Mouse (Mus musculus): ENCODE measurements at regions not wholly inside any gene's neighbourhood (a gene's known extent, or its start where the extent isn't known, plus 50 kb on each side); places are given as distances from the start of the nearest gene placed in this dataset.

DNA sequence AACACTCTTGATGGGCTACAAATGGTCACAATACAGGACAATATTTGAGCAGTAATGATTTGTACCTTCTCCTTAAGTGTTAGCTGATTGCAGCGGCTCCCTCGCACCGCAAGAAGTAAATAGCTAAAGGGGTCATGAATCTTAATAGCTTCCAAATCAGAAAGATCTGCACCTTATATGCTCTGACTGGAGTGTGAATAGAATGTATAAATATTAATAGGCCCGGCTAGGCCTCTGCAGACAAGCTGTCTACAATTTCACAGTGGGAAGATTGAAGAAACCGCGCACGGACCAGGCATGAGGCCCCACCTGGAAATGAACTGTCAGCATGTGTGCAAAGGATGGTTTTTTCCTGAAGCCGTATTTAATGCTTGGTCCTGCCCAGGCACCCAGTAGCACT, 333.0 kb downstream of the Atp23 start:
- H3K27me3 ChIP-seq (ENCODE audit: low read depth, poor library complexity, severe bottlenecking), result no peaks in the 10 kb centered on the region
- no peak overlapping the region for H3K4me3 ChIP-seq
- no peaks in the 10 kb centered on the region for H3K4me1 ChIP-seq
- WGBS, result 86% methylated on average over 8 of the region's 8 CpGs
- no peaks in the 10 kb centered on the region for H3K9me3 ChIP-seq (replicated peaks)
- no peak overlapping the region for H3K27ac ChIP-seq (replicated peaks)
- no peaks in the 10 kb centered on the region for H3K36me3 ChIP-seq
- no peak for DNase-seq (ENCODE audit: low spot score)

DNA sequence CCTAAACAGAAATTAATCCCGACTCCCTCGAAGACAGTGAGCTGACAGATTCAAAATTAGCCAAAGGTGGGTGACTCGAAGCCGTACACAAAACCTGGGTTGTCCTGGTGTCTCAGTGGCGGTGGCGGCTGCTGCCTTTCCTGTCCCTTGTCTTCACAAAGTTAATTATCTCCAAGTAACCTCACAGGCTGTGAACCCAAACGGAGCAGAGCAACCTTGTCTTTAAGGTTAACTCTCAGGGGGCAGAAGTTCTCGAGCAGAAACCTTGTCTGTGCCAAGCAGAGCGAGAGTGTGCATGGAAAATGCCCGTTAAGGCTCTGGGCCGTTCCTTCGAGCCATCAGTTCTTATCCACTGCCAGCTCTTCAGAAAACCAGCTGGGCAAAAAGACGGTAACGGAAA, 335.8 kb downstream of the Atp23 start:
- Histone ChIP-seq H3K27me3 (ENCODE audit: low read depth, poor library complexity, severe bottlenecking) (no peaks in the 10 kb centered on the region), H3K9me3 (replicated peaks) (no peaks in the 10 kb centered on the region), H3K4me3 (no peak overlapping the region), H3K4me1 (no peaks in the 10 kb centered on the region), H3K27ac (replicated peaks) (no peak overlapping the region), H3K36me3 (no peaks in the 10 kb centered on the region)
- 88% methylated on average over 14 of the region's 14 CpGs for WGBS
- no peak for DNase-seq (ENCODE audit: low spot score)

DNA sequence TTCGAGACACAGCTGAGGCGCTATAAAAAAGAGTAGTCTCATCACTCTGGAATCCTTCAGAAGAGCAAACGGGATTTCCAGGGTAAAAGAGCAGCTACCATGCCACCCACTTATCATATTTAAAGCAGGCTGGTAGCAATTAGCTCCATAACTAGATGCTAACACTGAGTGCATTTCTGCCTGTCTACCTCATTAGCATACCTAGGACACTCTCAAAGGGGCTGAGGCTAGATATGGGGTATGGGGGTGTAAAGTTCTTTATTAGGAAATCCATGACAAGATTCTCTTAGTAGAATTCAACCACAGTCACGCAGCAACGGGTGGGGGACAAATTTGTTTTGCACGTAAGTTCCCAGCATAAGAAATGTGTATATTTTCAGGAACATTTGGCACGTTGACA, 346.1 kb downstream of the Atp23 start:
- H3K36me3 ChIP-seq, result no peaks in the 10 kb centered on the region
- H3K9me3 ChIP-seq (replicated peaks), result no peaks in the 10 kb centered on the region
- WGBS, result 94% methylated on average over 7 of the region's 7 CpGs
- no peak overlapping the region for H3K4me3 ChIP-seq
- H3K27me3 ChIP-seq (ENCODE audit: low read depth, poor library complexity, severe bottlenecking), result no peaks in the 10 kb centered on the region
- no peaks in the 10 kb centered on the region for H3K4me1 ChIP-seq
- DNase-seq (ENCODE audit: low spot score), result no peak
- no peak overlapping the region for H3K27ac ChIP-seq (replicated peaks)

DNA sequence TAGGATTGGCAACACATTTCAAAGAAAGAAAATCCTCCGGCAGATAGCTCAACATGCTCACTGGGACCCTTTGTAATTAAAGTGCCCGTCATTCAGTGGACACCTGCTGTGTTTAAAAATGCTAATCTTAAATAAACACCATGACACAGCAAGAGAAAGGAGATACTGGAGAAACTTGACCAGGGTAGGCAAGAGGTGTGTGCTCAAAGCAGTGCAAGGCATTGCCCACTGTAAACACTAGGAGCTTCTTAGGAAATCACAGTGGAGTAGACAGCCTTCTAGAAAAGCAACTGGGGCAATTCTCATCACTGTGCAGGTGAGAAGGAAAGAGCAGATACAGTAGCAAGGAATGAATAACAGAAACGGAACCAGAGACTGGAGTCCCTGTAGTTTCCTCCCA, 369.2 kb downstream of the Atp23 start:
- peaks cover 11% of the 10 kb centered on the region for H3K4me1 ChIP-seq
- no peak for DNase-seq (ENCODE audit: low spot score)
- H3K4me3 ChIP-seq, result no peak overlapping the region
- no peaks in the 10 kb centered on the region for H3K27me3 ChIP-seq (ENCODE audit: low read depth, poor library complexity, severe bottlenecking)
- H3K36me3 ChIP-seq, result no peaks in the 10 kb centered on the region
- H3K9me3 ChIP-seq (replicated peaks), result no peaks in the 10 kb centered on the region
- no peak overlapping the region for H3K27ac ChIP-seq (replicated peaks)
- WGBS, result 40% methylated on average over 3 of the region's 3 CpGs

DNA sequence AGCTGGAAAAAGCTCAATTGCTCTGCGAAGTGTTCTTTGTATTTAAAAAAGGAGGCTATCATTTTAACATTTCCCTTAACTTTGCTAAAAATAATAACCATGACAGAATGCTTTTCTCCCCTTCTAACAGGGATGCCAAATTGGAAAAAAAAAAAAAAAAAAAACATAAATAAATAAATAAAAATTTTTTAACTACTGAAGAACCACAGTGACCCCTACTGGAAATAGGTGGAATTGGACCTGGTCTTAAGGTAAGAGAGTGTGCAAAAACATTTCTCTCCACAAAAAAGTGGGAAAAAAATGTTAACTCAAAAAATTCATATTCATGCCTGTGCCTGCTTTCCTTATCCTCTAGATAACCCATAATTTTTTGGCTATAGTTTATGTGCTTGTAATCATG, 369.8 kb downstream of the Atp23 start:
- H3K27me3 ChIP-seq (ENCODE audit: low read depth, poor library complexity, severe bottlenecking), result no peaks in the 10 kb centered on the region
- WGBS, result 87% methylated on average over 1 of the region's 1 CpGs
- DNase-seq (ENCODE audit: low spot score), result no peak

DNA sequence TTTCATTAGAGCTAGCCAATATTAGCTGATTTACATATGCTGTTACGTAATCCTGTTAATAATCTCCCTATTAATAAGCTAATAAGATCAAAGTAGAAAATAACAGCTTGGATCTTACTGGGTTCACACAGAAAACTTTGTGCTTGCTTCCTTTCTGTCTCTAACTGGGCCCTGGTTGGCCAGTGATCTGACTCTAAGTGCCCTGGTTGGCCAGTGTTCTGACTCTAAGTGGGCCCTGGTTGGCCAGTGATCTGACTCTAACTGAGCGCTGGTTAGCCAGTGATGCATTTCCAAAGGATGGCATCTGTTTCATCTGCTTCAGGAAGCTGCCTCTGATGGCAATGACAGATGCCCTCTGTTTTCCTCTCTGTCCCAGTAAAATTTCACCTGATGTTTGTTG, 372.4 kb downstream of the Atp23 start:
- no peak for DNase-seq (ENCODE audit: low spot score)
- 92% methylated on average over 2 of the region's 2 CpGs for WGBS
- no peaks in the 10 kb centered on the region for H3K27me3 ChIP-seq (ENCODE audit: low read depth, poor library complexity, severe bottlenecking)
- H3K36me3 ChIP-seq, result no peaks in the 10 kb centered on the region
- H3K9me3 ChIP-seq (replicated peaks), result no peaks in the 10 kb centered on the region
- no peak overlapping the region for H3K27ac ChIP-seq (replicated peaks)
- H3K4me3 ChIP-seq, result no peak overlapping the region
- H3K4me1 ChIP-seq, result peaks cover 21% of the 10 kb centered on the region

More for the DNA sequence above, 369.8 kb downstream of the Atp23 start:
- Histone ChIP-seq H3K4me3 (no peak overlapping the region), H3K27ac (replicated peaks) (no peak overlapping the region), H3K36me3 (no peaks in the 10 kb centered on the region), H3K4me1 (peaks cover 13% of the 10 kb centered on the region), H3K9me3 (replicated peaks) (no peaks in the 10 kb centered on the region)

DNA sequence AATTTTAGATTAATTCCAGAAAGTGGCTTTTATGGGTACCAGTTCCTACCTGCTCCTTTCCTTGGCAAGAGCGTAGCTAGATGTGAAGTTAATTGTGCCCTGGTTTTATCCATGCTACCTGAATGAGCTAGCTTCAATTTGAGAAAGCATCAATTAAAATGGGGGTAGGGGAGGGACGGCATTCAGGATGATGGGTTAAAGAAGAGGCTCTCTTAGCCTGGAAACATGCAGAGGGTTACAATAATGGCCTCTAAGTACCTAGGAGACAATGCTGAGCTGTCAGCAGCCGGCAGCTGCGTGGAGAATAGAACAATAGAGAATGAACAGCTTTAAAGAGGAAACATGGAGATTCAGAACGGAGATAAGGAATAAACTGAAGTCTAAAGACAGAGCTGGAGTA, 375.0 kb downstream of the Atp23 start:
- WGBS, result 23% methylated on average over 5 of the region's 5 CpGs
- Histone ChIP-seq H3K4me3 (no peak overlapping the region), H3K27ac (replicated peaks) (peak overlapping the region; percentile 33; the same call in 1 of the 2 replicates), H3K4me1 (peaks cover 37% of the 10 kb centered on the region), H3K9me3 (replicated peaks) (no peaks in the 10 kb centered on the region), H3K27me3 (ENCODE audit: low read depth, poor library complexity, severe bottlenecking) (no peaks in the 10 kb centered on the region), H3K36me3 (no peaks in the 10 kb centered on the region)
- no peak for DNase-seq (ENCODE audit: low spot score)

DNA sequence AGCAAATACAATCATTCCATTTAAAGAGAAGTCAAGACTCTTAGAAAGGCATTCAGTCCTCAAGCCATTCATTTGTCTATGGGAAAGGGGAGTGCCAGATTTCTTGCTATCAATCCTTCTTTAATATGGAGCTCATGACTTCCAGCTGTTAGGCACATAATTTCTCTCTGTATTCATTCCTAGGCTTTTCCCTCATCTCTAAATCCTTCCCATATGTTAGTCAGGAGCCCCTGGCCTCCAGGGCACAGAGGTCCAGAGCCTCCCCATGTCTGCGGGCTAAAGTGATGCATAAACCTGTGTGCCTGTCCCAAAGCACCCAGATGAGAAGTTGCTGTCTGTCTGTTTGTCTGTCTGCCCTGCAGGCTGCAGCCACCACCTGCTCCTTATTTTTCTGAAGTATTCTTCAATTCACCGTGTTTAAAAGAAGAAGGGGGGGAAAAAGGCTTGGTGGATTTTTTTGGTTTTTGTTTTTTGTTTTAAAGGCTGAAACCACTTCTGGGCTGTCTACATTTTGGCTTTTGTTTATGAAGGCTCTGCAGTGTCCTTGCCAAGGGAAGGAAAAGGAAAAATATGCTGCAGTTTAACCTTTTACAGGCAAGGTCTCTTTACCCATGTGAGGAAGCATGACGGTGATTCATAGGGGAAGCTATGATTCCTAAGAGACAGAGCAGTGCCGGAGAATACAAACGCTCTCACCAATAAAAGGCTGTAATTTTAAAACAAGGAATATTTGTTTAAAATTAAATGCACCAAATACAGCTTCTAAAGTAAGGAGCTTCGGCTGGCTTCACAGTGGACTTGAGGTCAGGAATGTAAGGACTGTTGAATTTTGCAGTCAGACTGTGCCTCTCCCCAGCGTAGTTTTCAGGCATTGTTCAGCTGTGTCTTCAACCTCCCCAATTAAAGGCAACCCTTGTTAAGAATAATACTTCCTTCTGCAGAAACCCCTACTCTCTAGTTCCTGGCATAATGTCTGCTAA, 379.0 kb downstream of the Atp23 start:
- Histone ChIP-seq H3K36me3 (no peaks in the 10 kb centered on the region), H3K27ac (replicated peaks) (peak overlapping the region; percentile 19; the same call in 1 of the 2 replicates), H3K9me3 (replicated peaks) (0 out of 2 replicates have a peak, but pooled peaks cover under 1% of the 10 kb centered on the region), H3K4me3 (no peak overlapping the region), H3K4me1 (peaks cover 38% of the 10 kb centered on the region), H3K27me3 (ENCODE audit: low read depth, poor library complexity, severe bottlenecking) (no peaks in the 10 kb centered on the region)
- DNase-seq (ENCODE audit: low spot score), result no peak
- WGBS, result 74% methylated on average over 7 of the region's 7 CpGs

DNA sequence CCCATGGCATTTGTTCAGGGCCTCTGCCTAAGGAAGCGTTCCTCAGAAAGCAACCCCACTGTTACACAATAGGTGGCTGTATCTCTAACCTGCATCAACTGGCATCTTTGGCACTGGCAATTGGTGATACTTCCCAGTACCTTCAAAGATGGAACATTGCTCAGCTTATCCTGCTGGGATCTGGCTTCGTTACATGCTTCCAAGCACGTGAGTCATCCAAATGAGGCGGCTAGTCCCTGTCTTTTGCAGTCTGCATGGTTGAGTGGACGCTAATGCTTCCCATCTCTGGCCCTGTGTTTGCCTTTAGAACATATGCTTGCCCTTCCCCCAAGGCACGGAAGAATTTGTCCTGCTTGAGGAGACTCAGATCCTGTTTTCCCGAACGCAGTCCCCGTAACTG, 380.2 kb downstream of the Atp23 start:
- no peaks in the 10 kb centered on the region for H3K36me3 ChIP-seq
- peak; percentile 19 for DNase-seq (ENCODE audit: low spot score)
- H3K4me1 ChIP-seq, result peaks cover 26% of the 10 kb centered on the region
- 0 out of 2 replicates have a peak, but pooled peaks cover 3% of the 10 kb centered on the region for H3K9me3 ChIP-seq (replicated peaks)
- no peak overlapping the region for H3K27ac ChIP-seq (replicated peaks)
- H3K4me3 ChIP-seq, result no peak overlapping the region
- H3K27me3 ChIP-seq (ENCODE audit: low read depth, poor library complexity, severe bottlenecking), result no peaks in the 10 kb centered on the region
- 45% methylated on average over 9 of the region's 9 CpGs for WGBS

DNA sequence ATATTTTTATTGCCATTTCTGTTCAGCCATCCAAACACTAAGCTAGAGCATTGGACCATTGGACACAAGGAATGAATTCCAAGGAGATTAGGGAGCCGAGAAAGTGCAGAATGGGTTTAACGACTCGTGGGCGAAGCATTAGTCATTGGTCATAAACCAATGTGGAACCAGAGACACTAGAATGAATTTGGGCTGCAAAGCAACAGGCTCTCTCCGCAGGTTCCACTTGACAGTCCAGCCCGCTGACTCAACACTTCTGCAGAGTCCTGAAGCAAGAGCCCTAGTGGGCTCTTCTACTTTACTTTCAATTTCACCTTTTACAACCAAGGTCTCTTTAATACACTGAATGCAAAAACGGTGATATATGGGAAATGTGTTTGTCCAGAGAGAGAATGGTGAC, 388.0 kb downstream of the Atp23 start:
- DNase-seq (ENCODE audit: low spot score), result no peak
- 86% methylated on average over 7 of the region's 7 CpGs for WGBS
- Histone ChIP-seq H3K27me3 (ENCODE audit: low read depth, poor library complexity, severe bottlenecking) (no peaks in the 10 kb centered on the region), H3K36me3 (no peaks in the 10 kb centered on the region), H3K4me1 (no peaks in the 10 kb centered on the region), H3K4me3 (no peak overlapping the region), H3K9me3 (replicated peaks) (0 out of 2 replicates have a peak, but pooled peaks cover 3% of the 10 kb centered on the region), H3K27ac (replicated peaks) (no peak overlapping the region)

DNA sequence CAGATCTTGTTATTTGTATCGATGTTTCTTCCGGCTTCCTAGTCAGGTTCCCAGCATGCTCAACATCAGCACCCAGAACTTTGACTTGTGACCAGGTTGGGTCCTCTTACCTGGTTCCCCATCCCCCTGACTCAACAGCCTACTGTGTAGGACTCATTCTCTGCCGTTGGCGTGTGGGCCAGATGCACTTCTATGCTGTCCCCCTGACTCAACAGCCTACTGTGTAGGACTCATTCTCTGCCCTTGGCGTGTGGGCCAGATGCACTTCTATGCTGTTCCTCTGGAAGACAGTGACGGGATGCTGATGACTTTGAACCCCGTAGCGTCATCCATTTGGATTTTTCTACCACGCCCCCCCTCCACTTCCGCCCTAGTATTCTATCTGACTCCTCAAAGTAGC, 389.6 kb downstream of the Atp23 start:
- WGBS, result 92% methylated on average over 10 of the region's 10 CpGs
- no peak for DNase-seq (ENCODE audit: low spot score)

DNA sequence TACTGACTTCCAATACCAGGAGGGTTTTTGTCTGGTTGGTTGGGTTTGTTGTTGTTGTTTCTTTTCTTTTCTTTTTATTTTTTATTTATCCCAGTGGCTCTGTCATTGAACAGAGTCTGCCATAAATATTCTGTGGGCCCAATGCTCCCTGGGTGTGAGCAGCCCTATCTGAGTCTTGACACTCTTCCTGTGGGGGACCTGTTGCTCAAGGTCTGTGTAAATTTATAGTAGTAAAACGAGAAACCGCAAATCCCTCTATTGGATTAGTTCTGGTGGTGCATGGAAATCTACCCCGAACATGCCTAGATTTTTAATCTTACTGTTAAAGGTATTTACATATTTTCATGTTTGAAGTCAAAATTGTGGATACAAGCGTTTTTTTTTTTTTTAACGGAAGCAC, 395.2 kb downstream of the Atp23 start:
- Histone ChIP-seq H3K4me3 (no peak overlapping the region), H3K9me3 (replicated peaks) (no peaks in the 10 kb centered on the region), H3K4me1 (no peaks in the 10 kb centered on the region), H3K27ac (replicated peaks) (no peak overlapping the region), H3K27me3 (ENCODE audit: low read depth, poor library complexity, severe bottlenecking) (no peaks in the 10 kb centered on the region), H3K36me3 (no peaks in the 10 kb centered on the region)
- WGBS, result 91% methylated on average over 5 of the region's 5 CpGs
- no peak for DNase-seq (ENCODE audit: low spot score)

More for the DNA sequence above, 389.6 kb downstream of the Atp23 start:
- H3K4me3 ChIP-seq, result no peak overlapping the region
- no peak overlapping the region for H3K27ac ChIP-seq (replicated peaks)
- no peaks in the 10 kb centered on the region for H3K36me3 ChIP-seq
- H3K4me1 ChIP-seq, result no peaks in the 10 kb centered on the region
- H3K27me3 ChIP-seq (ENCODE audit: low read depth, poor library complexity, severe bottlenecking), result no peaks in the 10 kb centered on the region
- H3K9me3 ChIP-seq (replicated peaks), result no peaks in the 10 kb centered on the region

DNA sequence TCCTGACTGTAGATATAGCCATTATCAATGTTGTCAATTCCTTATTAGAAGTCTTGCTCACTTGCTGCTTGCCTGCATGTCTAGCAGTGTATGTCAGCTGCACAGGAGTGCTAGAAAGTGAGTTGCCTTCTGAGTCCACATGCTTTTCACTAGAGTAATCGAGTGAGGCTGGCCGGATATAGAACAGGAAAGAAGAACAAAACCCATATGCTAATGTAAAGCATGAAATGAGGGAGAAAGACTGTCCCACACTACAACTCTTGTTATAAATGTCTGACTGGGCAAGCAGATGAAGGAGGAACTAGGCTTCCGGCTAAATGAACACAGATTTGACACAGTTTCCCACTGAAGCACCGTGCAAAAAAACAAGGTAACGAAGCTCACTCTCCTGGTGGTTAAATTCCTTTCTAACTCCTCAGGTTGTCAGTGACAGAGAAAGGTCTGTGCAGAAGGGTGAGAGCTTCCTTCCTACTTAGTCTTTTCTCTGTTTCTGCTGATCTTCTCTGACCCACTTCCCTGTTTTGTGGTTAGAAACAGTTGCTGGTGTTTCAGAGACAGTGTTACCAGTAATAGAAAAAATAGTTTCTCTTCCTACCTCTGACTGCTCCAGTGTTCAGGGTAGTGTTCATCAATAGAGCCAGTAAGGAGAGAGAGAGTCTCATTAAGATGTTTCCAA, 399.0 kb downstream of the Atp23 start:
- no peak overlapping the region for H3K27ac ChIP-seq (replicated peaks)
- no peaks in the 10 kb centered on the region for H3K9me3 ChIP-seq (replicated peaks)
- WGBS, result 85% methylated on average over 5 of the region's 5 CpGs
- H3K4me1 ChIP-seq, result no peaks in the 10 kb centered on the region
- H3K27me3 ChIP-seq (ENCODE audit: low read depth, poor library complexity, severe bottlenecking), result no peaks in the 10 kb centered on the region
- no peak for DNase-seq (ENCODE audit: low spot score)
- no peaks in the 10 kb centered on the region for H3K36me3 ChIP-seq
- H3K4me3 ChIP-seq, result no peak overlapping the region
